Mouse (Mus musculus) layer of hippocampus, adult 9-10 months (tissue): ENCODE measurements around the gene Pam.
"Not testable (repeated sequence)": the region's sequence is repeated elsewhere in the genome, so short reads cannot be mapped to it uniquely, and the experiment has no call there.

ENCODE experiments used
- DNase-seq: peaks from one replicate; pipeline ENCODE4 v3.0.0; 2022; ENCODE audit warnings: low spot score

Pam gene

GRCm38 (mm10) chr1:97963711-97964110 is 131.7 kb downstream of the Pam start:
- DNase-seq, result no peak

DNA sequence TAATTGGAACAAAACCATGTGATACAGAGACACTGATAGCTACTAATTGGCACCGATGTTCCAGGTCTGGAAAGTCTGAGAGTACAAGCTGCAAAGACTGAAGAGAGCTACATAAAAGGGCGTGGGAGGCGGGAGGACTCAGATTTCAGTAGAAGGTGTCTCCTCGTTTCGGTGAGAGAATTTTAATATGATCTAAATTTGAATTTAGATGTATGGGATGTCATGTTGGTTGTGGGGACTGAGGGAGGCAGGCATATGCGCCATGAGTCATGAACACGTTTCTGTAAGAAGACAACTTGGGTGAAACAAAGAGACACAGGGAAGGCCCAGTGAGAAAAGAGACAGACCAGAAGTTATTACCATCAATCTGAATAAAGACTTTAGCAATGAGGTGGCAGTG is 133.3 kb downstream of the Pam start:
- DNase-seq, result no peak

- DNase-seq, result no peak
These were observed 134.8 kb downstream of the Pam start for GRCm38 (mm10) chr1:97960681-97961080.

DNA sequence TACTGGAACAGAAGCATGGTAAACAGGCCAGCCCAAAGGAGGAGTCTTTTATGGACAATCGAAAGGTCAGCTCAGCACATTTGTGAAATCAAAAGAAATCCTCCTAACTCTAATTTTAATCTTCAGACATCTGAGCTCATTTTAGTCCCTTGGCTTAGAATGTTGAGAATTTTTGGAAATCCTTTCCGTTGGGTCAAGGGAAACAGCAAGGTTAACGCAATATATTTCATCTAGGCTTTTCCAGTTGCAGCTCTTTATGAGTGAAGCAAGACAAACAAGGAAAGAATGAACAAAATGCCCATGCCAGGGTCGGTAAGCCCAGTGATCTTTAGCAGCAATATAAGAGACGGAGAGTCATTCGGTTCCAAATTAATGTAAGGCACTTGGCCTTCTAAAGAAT is 135.3 kb downstream of the Pam start:
- DNase-seq, result no peak

- DNase-seq, result no peak
These were observed 136.7 kb downstream of the Pam start for GRCm38 (mm10) chr1:97958759-97959158.

DNA sequence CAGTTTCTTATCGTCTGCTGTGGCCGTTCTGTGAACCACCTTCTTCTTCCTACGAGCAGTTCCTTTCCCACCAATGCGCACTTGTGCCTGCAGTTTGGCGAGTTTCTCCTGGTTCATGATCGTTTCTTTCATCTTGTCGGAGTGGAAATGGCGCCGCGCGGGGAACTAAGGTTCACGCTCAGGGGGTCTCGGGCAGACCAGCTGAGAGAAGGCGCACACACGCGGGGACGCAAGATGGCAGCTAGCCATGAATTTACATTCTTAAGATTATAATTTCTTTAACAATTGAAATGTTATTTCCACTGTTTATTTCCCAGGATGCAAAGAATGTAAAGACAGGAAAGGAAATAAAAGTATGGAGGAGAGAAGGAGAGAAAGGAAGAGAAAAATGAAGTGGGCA is 146.2 kb downstream of the Pam start:
- not testable (repeated sequence) for DNase-seq

DNA sequence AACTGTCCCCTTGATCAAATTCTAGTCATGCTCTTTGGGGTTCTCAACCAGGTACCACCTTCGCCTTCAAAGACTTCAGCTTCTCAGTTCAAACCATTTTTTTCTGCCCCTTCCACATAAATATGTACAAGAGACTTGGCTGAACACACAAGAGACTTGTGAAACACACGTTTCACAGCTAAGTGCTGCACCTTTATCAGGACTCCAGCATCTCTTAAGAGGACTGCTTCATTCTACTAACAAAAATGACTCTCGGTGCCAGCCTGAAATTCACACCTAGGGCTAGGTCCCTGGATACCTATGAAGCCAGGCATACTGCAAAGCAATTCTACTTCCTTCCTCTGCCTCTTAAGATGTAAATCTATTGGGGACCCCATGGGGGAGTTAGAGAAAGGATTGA is 148.3 kb downstream of the Pam start:
- no peak for DNase-seq

GRCm38 (mm10) chr1:97943908-97944608 is 151.4 kb downstream of the Pam start:
- no peak for DNase-seq

GRCm38 (mm10) chr1:97943402-97943801 is 152.0 kb downstream of the Pam start:
- DNase-seq, result no peak

DNA sequence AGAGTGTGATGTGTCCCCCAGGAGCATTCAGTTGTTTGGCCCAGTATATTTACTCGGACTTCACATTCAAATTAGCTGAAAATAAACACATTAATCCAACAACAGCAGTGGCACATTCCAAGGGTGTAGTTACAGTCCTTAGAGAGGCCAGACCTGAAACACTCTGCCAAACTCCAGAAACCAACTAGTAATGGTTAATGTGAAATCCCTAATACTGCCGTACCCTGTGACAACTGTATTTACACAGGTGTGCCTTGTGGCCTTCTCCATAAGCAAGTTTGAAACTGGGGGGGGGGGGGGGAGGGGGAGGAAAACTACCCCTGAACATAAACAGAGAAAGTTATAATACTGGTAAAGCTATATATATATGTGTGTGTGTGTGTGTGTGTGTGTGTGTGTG is 152.5 kb downstream of the Pam start:
- no peak for DNase-seq

GRCm38 (mm10) chr1:97938586-97938985 is 156.9 kb downstream of the Pam start:
- DNase-seq, result no peak

GRCm38 (mm10) chr1:97938053-97938452 is 157.4 kb downstream of the Pam start:
- DNase-seq, result no peak

- no peak for DNase-seq
These were observed 160.5 kb downstream of the Pam start for GRCm38 (mm10) chr1:97934940-97935339.

GRCm38 (mm10) chr1:97931220-97931619 is 164.2 kb downstream of the Pam start:
- no peak for DNase-seq

DNA sequence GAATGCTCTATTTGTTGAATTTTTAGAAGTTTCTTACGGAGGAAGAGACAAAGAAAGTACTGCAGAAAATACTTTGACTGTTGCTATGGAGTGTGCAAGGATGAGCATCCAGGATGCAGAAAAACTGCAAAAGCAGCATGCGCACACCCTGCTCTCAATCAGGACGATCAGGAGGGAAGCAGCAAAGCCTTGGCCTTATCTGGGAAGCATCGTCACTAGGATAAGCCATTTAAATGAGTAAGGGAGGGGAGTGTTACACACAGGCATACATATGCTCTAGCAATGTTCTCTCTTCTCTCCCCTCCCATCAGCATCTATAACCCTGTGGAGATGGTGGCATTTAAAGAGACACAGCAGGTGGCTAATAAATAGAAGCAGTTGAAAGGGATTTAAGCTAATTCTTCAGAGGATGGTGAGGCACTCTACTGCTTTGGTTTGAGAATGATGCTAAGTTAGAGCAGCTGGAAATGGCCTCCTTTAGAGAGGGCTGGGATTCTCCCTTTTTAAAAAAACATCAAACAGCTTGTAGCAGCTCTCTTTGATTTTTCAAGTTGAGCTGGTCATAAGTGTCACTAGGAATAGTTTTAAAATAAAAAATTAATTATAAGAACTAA is 165.9 kb downstream of the Pam start:
- DNase-seq, result no peak

- DNase-seq, result no peak
These were observed 168.7 kb downstream of the Pam start for GRCm38 (mm10) chr1:97926789-97927188.

DNA sequence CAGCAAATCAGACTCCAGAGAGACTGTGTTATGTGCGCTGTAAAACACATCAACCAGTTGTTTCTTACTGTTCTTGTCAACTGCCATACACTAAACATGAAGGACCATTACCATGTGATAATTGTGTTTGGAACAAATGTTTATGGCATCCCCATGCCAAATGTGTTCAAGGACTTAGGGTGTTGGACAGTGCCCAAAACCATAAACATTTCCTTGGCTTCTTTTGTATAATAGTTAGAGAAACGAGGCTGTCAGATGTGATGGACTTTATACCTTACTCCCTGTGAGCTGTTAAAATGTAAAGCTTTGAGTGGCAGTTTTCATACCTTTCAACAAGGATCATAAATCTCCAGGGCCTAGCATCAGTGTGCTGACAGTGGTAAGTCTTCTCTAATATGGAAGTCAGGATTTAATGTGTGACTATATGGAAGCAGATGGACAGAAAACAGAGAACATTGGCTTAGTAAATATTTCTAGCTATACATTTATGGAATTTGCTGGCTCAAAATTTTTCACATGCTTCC is 169.4 kb downstream of the Pam start:
- DNase-seq, result no peak

- DNase-seq, result no peak
These were observed 173.1 kb downstream of the Pam start for GRCm38 (mm10) chr1:97922395-97922794.

DNA sequence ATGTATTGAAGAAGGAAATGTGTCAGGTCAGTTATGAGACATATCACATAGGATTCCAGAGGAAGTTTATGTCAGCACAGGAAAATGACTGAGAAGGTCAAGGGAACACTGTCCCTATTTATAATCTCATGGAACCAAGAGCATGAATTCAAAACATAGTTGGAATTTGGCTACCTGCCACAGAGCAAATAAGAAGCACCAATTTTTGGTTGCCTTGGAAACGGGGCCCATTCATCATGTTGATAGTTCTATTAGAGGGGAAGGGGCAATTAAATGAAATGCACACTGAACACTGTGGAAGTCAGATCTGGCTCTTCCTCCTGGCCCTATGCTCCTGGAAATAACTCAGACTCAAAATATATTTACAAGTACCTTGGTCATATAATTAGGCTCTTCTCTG is 173.6 kb downstream of the Pam start:
- no peak for DNase-seq

DNA sequence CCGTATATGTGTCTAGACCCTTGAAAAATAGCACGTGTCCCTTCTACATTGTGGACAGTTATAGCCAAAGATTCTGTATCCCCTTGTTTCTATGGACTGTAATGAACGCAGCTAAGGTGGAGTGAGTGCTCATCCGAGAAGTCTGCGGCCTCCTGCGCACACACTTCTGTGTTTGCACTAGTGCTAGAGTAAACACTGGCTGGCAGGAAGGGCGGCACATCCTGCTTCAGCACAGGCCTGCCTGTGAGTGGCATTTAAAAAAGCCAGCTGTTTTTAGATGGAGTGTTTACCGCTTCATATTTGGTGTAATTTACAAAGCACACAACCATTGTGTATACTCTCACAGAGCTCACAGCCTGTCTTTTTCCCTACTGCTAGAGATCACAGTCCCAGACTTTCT is 177.0 kb downstream of the Pam start:
- DNase-seq, result no peak

GRCm38 (mm10) chr1:97916971-97917234 is 178.5 kb downstream of the Pam start:
- no peak for DNase-seq

GRCm38 (mm10) chr1:97916218-97916970 is 179.1 kb downstream of the Pam start:
- no peak for DNase-seq

DNA sequence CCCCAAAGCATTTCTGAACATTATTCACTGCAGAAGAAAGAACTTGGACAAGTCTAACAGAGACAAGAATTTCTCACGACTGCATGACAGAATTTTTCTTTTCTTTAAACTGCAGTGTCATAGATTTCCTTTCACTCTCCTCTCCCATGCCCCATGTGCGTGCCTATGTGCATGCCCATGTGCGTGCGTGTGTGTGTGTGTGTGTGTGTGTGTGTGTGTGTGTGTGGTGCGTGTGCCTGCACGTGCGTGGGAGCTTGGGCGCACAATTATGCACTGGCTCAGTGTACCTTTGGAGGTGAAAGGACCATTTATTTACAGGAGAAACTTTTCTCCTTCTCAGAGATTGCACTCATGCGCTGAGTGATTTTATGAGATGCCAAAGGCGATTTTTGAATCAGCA is 179.7 kb downstream of the Pam start:
- DNase-seq, result no peak
